Mouse (Mus musculus) c-Kit-positive CD71-negative TER-119-negative erythroid progenitor cells, embryonic 14.5 days (primary cell): ENCODE measurements around the gene Add3.

Source experiments
- DNase-seq: peaks from one replicate; pipeline ENCODE4 v3.0.0-alpha.2; 2013; ENCODE audit warnings: low read depth

Add3 gene

DNA sequence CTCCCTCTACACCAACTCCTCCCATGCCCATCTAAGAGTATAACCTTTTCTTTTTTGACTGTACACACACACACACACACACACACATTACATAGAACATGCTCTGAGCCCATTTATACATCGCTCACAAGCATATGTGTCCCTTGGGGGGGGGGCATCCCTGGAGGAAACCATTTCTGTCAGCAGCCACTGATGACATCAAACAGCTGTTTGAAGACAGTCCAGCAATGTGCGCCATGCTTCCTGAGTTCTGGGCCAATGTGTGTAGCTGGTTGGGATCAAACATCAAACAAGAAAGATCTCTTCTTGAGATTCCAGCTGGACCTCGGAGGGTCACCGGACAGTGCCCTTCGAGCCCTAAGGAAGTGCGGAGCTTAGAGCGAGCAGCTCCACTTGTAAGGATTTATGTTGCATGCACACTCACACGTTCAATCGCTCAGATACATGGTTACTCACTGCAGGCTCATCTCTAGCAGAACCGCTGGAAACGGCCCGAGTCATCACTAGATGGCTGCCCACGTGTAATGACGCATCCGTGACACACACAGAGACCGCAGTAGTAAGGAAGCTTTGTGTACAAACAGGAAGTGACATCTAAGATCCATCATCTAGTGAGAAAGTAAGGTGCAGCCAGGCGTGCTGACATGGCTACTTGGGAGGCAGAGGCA lies 132.9 kb downstream of the Add3 start:
- DNase-seq = no peak

- DNase-seq = no peak
Observed at GRCm38 (mm10) chr19:53273781-53274428, 133.7 kb downstream of the Add3 start.

- DNase-seq = no peak
Observed at GRCm38 (mm10) chr19:53275204-53275603, 135.0 kb downstream of the Add3 start.

- no peak for DNase-seq
Observed at GRCm38 (mm10) chr19:53276902-53277707, 136.9 kb downstream of the Add3 start.

- DNase-seq = no peak
Observed at GRCm38 (mm10) chr19:53278491-53279415, 138.5 kb downstream of the Add3 start.

DNA sequence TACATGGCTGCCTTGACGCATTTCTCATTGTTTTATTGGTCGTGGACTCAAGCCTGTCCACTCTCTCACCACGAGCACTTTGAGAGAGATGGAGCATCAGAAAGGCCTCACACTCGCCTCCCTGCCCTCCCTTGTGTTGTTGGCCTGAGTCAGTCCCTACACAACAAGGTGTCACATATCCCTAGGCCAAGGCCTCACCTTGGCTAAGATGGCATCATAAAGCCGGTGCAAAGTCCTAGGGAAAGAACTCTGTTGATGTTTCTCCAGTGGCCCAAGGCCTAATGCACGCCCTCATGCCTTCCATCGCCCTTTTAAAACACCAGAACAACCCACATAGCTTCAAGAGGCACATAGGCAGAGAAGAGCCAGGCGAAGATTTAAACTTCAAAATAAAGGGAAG lies 140.0 kb downstream of the Add3 start:
- no peak for DNase-seq

DNA sequence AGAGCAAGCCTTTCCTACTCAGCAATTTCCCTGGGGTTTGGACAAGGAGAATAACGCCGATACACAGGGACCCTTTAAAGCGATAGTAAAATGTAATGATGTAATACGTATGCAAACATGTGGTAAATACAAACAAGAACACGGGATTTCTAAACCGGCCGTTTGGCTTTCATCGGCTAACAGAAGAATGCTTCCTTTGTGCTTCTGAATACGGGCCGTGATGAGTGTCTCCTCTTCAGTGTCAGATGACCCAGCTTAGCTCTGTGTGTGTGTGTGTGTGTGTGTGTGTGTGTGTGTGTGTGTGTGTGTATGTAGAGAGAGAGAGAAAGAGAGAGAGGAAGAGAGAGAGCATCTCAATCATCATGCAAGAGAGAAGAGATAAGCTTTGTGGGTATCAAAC lies 142.3 kb downstream of the Add3 start:
- no peak for DNase-seq

DNA sequence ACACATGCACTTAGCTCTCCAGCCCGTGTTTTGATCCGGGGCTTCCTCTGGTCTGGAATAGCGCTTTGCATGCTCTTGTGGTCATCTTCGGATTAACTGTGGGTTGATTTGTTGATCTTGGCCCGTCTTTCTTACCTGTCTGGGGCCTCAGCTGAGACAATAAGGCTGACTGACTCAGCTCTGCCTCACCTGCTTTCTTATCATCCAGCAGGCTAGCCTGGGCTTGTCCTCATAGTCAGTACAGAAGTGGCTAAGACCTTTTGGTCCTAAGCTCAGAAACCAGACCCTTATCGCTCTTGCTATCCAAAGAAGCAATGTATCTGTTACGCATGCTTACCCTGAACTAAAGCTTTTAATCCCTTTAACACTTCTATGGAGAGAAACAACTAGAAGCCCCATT lies 143.5 kb downstream of the Add3 start:
- no peak for DNase-seq

- no peak for DNase-seq
Observed at GRCm38 (mm10) chr19:53284268-53285208, 144.3 kb downstream of the Add3 start.

DNA sequence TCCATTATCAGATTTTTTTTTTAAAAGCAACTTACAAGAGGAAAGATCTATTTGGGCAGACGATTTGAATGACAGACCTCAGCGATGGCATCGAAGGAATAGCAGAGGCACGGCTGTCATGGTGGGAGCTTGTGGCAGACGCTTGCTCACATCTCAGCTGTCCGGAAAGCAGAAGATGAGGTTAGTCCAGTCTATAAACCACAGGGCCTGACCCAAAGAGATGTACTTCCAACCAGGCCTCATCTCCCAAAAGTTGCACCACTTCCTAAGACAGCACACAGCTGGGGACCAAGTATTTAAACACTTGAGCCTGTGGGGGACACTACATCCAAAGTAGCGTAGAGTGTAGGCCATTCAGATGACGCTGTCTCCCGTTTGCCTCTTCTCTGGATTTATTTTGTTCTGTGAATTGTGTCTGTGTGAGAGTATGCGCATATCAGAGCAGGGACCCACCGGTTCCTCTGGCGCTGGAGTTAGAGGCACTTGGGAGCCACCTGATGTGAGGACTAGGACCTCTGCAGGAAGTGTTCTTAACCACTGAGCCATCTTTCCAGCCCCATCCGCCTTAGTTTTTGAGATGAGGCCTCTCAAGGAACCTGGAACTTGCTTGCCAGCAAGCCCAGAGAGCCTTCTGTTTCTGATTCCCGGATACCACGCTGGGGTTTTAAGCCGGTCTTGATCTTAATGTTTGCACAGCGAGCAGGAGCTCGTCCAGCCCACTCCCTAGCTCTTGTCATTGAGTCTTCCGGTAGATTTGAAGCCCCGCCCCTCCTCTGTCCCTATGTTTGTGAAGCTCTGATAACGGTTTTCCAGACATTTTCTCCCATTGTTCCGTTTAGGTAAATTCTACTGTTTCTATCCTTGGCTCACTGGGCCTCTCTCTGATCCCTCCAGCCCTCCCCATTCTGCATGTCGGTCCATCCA lies 156.3 kb downstream of the Add3 start:
- DNase-seq = no peak
